Mouse (Mus musculus): ENCODE results near the gene Ina. TPM values are rescaled to one million over a fixed set of nuclear protein-coding genes. Genes with fewer than 3 reads are reported as not detected.

Ina gene
- total and polyA plus RNA-seq, 3 experiments: not detected

GRCm38 (mm10) chr19:47067924-47068611, 53.6 kb downstream of the Ina start (continued):
- TF ChIP-seq NRF1 (IDR thresholded peaks at IDR 0.05; ENCODE audit: insufficient read depth, low read depth, low read length, poor library complexity, severe bottlenecking) (peak; percentile 79), POLR2AphosphoS2 (IDR thresholded peaks at IDR 0.05; ENCODE audit: low read length) (no peak; the same call in 1 of the 2 replicates), MAFK (IDR thresholded peaks at IDR 0.05; ENCODE audit: borderline replicate concordance, low read depth, low read length) (no peak), JUND (IDR thresholded peaks at IDR 0.05; ENCODE audit: low read depth, low read length) (no peak), EP300 (IDR thresholded peaks at IDR 0.05; ENCODE audit: low read depth in 1 of 2, low read length in 2 of 2) (no peak), ZC3H11A (IDR thresholded peaks at IDR 0.05; ENCODE audit: low read depth, low read length) (no peak), RAD21 (IDR thresholded peaks at IDR 0.05; ENCODE audit: low read depth, low read length) (no peak), ZMIZ1 (IDR thresholded peaks at IDR 0.05; ENCODE audit: low read depth, low read length) (peak; percentile 84), TAL1 (IDR thresholded peaks at IDR 0.05; ENCODE audit: low read length) (no peak)

Other genes with a start within 250 kb of the Ina start
- gene Nt5c2, start 455 bp downstream of the Ina start, total RNA-seq (2012; rRNA removed): 64.6 and 65.0 TPM in 2 replicates
- 100 to 1,000 TPM; 147 to 455 TPM for gene Nt5c2, start 455 bp downstream of the Ina start, polyA plus RNA-seq (2012; ENCODE audit: insufficient read depth in 1 of 2, insufficient read length in 2 of 2, low read depth in 1 of 2, low replicate concordance in 2 of 2, missing spikeins in 1 of 2)
- gene Pcgf6, start 36.2 kb downstream of the Ina start, total RNA-seq (2012; rRNA removed): 29.0 and 31.1 TPM in 2 replicates
- 10 to 100 TPM in 1 of 2 experiments, not detected in 1; 47.5 TPM for gene Pcgf6, start 36.2 kb downstream of the Ina start, polyA plus RNA-seq (2012; ENCODE audit: insufficient read depth in 1 of 2, insufficient read length in 2 of 2, low read depth in 1 of 2, low replicate concordance in 2 of 2, missing spikeins in 1 of 2)
- 25.1 and 28.3 TPM in 2 replicates for gene Taf5, start 53.0 kb downstream of the Ina start, total RNA-seq (2012; rRNA removed)
- 10 to 100 TPM; 22.8 to 74.3 TPM for gene Taf5, start 53.0 kb downstream of the Ina start, polyA plus RNA-seq (2012; ENCODE audit: insufficient read depth in 1 of 2, insufficient read length in 2 of 2, low read depth in 1 of 2, low replicate concordance in 2 of 2, missing spikeins in 1 of 2)
- gene Usmg5, start 75.9 kb downstream of the Ina start, total RNA-seq (2012; rRNA removed): 745 and 762 TPM in 2 replicates
- 100 to 1,000 TPM in 1 of 2 experiments, not detected in 1; 750 TPM for gene Usmg5, start 75.9 kb downstream of the Ina start, polyA plus RNA-seq (2012; ENCODE audit: insufficient read depth in 1 of 2, insufficient read length in 2 of 2, low read depth in 1 of 2, low replicate concordance in 2 of 2, missing spikeins in 1 of 2)
- 72.0 and 81.8 TPM in 2 replicates for gene Pdcd11, start 76.1 kb downstream of the Ina start, total RNA-seq (2012; rRNA removed)
- 100 to 1,000 TPM in 1 of 2 experiments, 10 to 100 TPM in 1; 79.6 to 107 TPM for gene Pdcd11, start 76.1 kb downstream of the Ina start, polyA plus RNA-seq (2012; ENCODE audit: insufficient read depth in 1 of 2, insufficient read length in 2 of 2, low read depth in 1 of 2, low replicate concordance in 2 of 2, missing spikeins in 1 of 2)
- 8.5 and 11.1 TPM in 2 replicates for gene Calhm2, start 123.6 kb downstream of the Ina start, total RNA-seq (2012; rRNA removed)
- gene Calhm2, start 123.6 kb downstream of the Ina start, polyA plus RNA-seq (2012; ENCODE audit: insufficient read depth in 1 of 2, insufficient read length in 2 of 2, low read depth in 1 of 2, low replicate concordance in 2 of 2, missing spikeins in 1 of 2): 10 to 100 TPM in 1 of 2 experiments, not detected in 1; 11.2 TPM
- not detected in 2 replicates for gene Calhm1, start 129.6 kb downstream of the Ina start, total RNA-seq (2012; rRNA removed)
- under 1 TPM in 1 of 2 experiments, not detected in 1; 0.06 TPM for gene Calhm1, start 129.6 kb downstream of the Ina start, polyA plus RNA-seq (2012; ENCODE audit: insufficient read depth in 1 of 2, insufficient read length in 2 of 2, low read depth in 1 of 2, low replicate concordance in 2 of 2, missing spikeins in 1 of 2)
- gene Calhm3, start 143.1 kb downstream of the Ina start, total RNA-seq (2012; rRNA removed): not detected in 2 replicates
- gene Calhm3, start 143.1 kb downstream of the Ina start, polyA plus RNA-seq (2012; ENCODE audit: insufficient read depth in 1 of 2, insufficient read length in 2 of 2, low read depth in 1 of 2, low replicate concordance in 2 of 2, missing spikeins in 1 of 2): not detected
- not detected in 2 replicates for gene Neurl1a, start 164.1 kb downstream of the Ina start, total RNA-seq (2012; rRNA removed)
- gene Neurl1a, start 164.1 kb downstream of the Ina start, polyA plus RNA-seq (2012; ENCODE audit: insufficient read depth in 1 of 2, insufficient read length in 2 of 2, low read depth in 1 of 2, low replicate concordance in 2 of 2, missing spikeins in 1 of 2): under 1 TPM in 1 of 2 experiments, not detected in 1; 0.03 TPM

All from MEL (cell line).